Mouse (Mus musculus): ENCODE measurements around the gene Rgs17. TPM values are rescaled to one million over a fixed set of nuclear protein-coding genes. Genes with fewer than 3 reads are reported as not detected.
"Not testable (repeated sequence)": the region's sequence is repeated elsewhere in the genome, so short reads cannot be mapped to it uniquely, and the experiment has no call there.

Gene Rgs17
- 0.92 and 1.0 TPM in 2 replicates for polyA plus RNA-seq (2014; fragmentation: Nextera tagmentation; extraction: Ambion mirVana)

DNA sequence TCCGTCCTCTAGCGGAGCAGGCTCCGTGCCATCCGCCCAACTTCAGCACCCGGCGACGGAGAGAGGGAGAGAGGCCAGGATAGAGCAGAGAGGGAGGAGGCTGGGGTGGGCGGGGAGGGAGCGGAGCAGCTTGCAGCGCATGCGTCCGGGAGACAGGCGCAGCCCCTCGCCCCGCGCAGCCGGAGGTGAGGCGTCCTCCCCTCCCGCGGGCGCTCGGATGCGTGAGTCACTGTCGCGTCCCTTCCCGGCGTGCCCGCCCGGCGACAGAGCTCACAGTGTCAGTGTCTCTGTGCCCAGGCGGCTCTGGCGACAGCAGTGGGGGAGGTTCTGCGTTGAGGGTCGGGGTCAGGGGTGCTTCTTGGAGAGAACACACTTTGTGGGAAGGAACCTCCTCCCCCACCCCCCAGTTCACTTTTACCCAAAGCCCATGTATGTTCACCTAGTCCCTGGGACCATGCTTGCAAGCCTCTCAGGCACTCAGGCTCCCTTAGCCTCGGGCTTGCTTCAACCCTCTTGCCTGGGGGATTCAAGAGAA lies at the start of gene Rgs17:
Gene Rgs17, minus strand, starts transcription at position 107 of the 535 bp plus-strand sequence.
- ATAC-seq (ENCODE audit: insufficient number of reproducible peaks, insufficient read depth, low FRiP score, low read depth), result peak; percentile 64; the same call in 1 of the 2 replicates
- under 1% methylated on average over 32 of the region's 35 CpGs for WGBS
- peaks cover 0 to 4% of the 10 kb centered on the region in 2 experiments; a peak in 1 of 4 replicates for H3K4me1 ChIP-seq (ENCODE audit: control insufficient read depth in 2 of 2, insufficient read depth in 2 of 2, low read length in 2 of 2)
- H3K27me3 ChIP-seq (ENCODE audit: control insufficient read depth, insufficient read depth, low read length), result peaks cover 18% of the 10 kb centered on the region
- H3K36me3 ChIP-seq (ENCODE audit: control insufficient read depth, insufficient read depth, low read length), result no peaks in the 10 kb centered on the region
- no peaks in the 10 kb centered on the region for H3K9me3 ChIP-seq (ENCODE audit: control insufficient read depth, low read length)
- peak within 1 kb of the TSS; percentile 52 to 64 for H3K4me3 ChIP-seq (ENCODE audit: control insufficient read depth in 1 of 2, insufficient read depth in 1 of 2, low read depth in 1 of 2, low read length in 2 of 2)
- peak within 1 kb of the TSS; percentile 54 for H3K9ac ChIP-seq (ENCODE audit: low read length)
- H3K27ac ChIP-seq (replicated peaks in 1 of 2; ENCODE audit: control insufficient read depth in 1 of 2, insufficient read depth in 1 of 2, low read depth in 2 of 2, low read length in 2 of 2), result no peak within 1 kb of the TSS
- peak within 1 kb of the TSS; percentile 100 for H3K4me2 ChIP-seq (ENCODE audit: low read length)

DNA sequence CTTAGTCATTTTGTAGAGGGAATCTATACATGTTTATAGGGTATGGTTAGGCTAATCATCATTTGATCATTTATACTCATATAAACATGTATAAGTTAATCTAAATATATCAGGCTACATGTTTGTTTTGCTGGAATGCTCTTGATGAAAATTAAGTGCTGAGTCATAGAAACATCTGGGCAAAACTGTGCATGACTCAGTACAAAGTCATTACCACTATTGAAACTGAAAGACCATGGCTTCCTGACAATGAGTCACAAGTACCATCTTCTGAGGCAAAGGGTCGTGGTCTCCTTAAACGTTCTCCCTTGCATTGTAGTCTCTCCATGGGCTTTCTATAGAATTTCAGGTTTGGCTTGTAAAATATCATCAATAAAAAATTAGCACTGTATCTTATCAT lies 45.5 kb upstream of the Rgs17 start:
- no peak overlapping the region for H3K4me2 ChIP-seq (ENCODE audit: low read length)
- no peak for ATAC-seq (ENCODE audit: insufficient number of reproducible peaks, insufficient read depth, low FRiP score, low read depth)
- no peaks in the 10 kb centered on the region for H3K9me3 ChIP-seq (ENCODE audit: control insufficient read depth, low read length)
- no peaks in the 10 kb centered on the region for H3K36me3 ChIP-seq (ENCODE audit: control insufficient read depth, insufficient read depth, low read length)
- no peak overlapping the region for H3K27ac ChIP-seq (replicated peaks in 1 of 2; ENCODE audit: control insufficient read depth in 1 of 2, insufficient read depth in 1 of 2, low read depth in 2 of 2, low read length in 2 of 2)
- no peaks in the 10 kb centered on the region for H3K27me3 ChIP-seq (ENCODE audit: control insufficient read depth, insufficient read depth, low read length)
- no peak overlapping the region for H3K4me3 ChIP-seq (ENCODE audit: control insufficient read depth in 1 of 2, insufficient read depth in 1 of 2, low read depth in 1 of 2, low read length in 2 of 2)
- no peak overlapping the region for H3K9ac ChIP-seq (ENCODE audit: low read length)
- no peaks in the 10 kb centered on the region for H3K4me1 ChIP-seq (ENCODE audit: control insufficient read depth in 2 of 2, insufficient read depth in 2 of 2, low read length in 2 of 2)
- 64% methylated on average over 2 of the region's 2 CpGs for WGBS

GRCm38 (mm10) chr10:5953787-5954186 lies 31.6 kb upstream of the Rgs17 start:
- H3K27me3 ChIP-seq (ENCODE audit: control insufficient read depth, insufficient read depth, low read length); H3K4me3 ChIP-seq (ENCODE audit: control insufficient read depth in 1 of 2, insufficient read depth in 1 of 2, low read depth in 1 of 2, low read length in 2 of 2); H3K9ac ChIP-seq (ENCODE audit: low read length); H3K27ac ChIP-seq (replicated peaks in 1 of 2; ENCODE audit: control insufficient read depth in 1 of 2, insufficient read depth in 1 of 2, low read depth in 2 of 2, low read length in 2 of 2); H3K4me2 ChIP-seq (ENCODE audit: low read length); H3K9me3 ChIP-seq (ENCODE audit: control insufficient read depth, low read length); H3K4me1 ChIP-seq (ENCODE audit: control insufficient read depth in 2 of 2, insufficient read depth in 2 of 2, low read length in 2 of 2); ATAC-seq (ENCODE audit: insufficient number of reproducible peaks, insufficient read depth, low FRiP score, low read depth); H3K36me3 ChIP-seq (ENCODE audit: control insufficient read depth, insufficient read depth, low read length): not testable (repeated sequence)

DNA sequence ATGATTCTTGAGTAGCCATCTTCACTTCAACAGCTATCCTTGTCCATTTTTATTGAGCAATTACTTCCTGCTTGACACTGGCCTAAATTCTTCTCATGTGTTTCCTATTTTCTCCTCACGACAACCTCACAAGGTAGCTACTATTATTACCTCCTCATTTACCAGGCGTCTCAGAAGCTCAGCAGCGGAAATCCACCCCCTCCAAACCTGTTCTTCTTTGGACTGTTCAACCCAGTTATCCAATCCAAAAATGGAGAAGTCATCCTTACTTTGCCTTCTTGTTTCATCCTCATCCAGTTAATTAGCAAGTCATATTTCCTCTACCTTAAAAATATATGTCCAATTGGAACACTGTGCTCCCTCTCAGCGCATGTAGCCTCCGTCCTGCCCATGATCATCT lies 2.1 kb upstream of the Rgs17 start:
- Histone ChIP-seq H3K4me3 (ENCODE audit: control insufficient read depth in 1 of 2, insufficient read depth in 1 of 2, low read depth in 1 of 2, low read length in 2 of 2) (no peak overlapping the region), H3K36me3 (ENCODE audit: control insufficient read depth, insufficient read depth, low read length) (no peaks in the 10 kb centered on the region), H3K9me3 (ENCODE audit: control insufficient read depth, low read length) (no peaks in the 10 kb centered on the region), H3K27me3 (ENCODE audit: control insufficient read depth, insufficient read depth, low read length) (peaks cover 18% of the 10 kb centered on the region), H3K9ac (ENCODE audit: low read length) (no peak overlapping the region), H3K27ac (replicated peaks in 1 of 2; ENCODE audit: control insufficient read depth in 1 of 2, insufficient read depth in 1 of 2, low read depth in 2 of 2, low read length in 2 of 2) (no peak overlapping the region), H3K4me2 (ENCODE audit: low read length) (no peak overlapping the region), H3K4me1 (ENCODE audit: control insufficient read depth in 2 of 2, insufficient read depth in 2 of 2, low read length in 2 of 2) (peaks cover 0 to 4% of the 10 kb centered on the region in 2 experiments; a peak in 1 of 4 replicates)
- no peak for ATAC-seq (ENCODE audit: insufficient number of reproducible peaks, insufficient read depth, low FRiP score, low read depth)
- 85% methylated on average over 5 of the region's 5 CpGs for WGBS

DNA sequence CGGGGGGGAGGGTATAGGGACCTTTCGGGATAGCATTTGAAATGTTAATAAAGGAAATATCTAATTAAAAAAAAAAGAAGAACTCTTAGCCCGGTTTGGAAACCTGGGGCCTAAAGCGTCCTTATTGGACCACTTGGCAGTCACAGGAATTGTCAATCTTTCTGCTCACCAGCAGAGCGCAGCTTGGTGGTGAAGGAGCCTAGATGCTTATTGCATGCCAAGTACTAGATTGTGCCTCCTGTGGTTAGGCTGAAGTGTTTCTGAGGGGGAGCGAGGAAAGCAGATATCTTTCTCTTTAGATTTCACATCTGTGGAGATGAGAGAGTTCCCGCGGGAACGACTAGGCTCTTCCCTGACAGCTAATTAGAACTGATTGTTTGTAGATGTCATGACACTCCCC lies 896 bp upstream of the Rgs17 start:
- no peaks in the 10 kb centered on the region for H3K36me3 ChIP-seq (ENCODE audit: control insufficient read depth, insufficient read depth, low read length)
- H3K9ac ChIP-seq (ENCODE audit: low read length), result no peak overlapping the region
- H3K4me3 ChIP-seq (ENCODE audit: control insufficient read depth in 1 of 2, insufficient read depth in 1 of 2, low read depth in 1 of 2, low read length in 2 of 2), result no peak overlapping the region
- H3K27ac ChIP-seq (replicated peaks in 1 of 2; ENCODE audit: control insufficient read depth in 1 of 2, insufficient read depth in 1 of 2, low read depth in 2 of 2, low read length in 2 of 2), result no peak overlapping the region
- no peak overlapping the region for H3K4me2 ChIP-seq (ENCODE audit: low read length)
- 17% methylated on average over 9 of the region's 9 CpGs for WGBS
- H3K9me3 ChIP-seq (ENCODE audit: control insufficient read depth, low read length), result no peaks in the 10 kb centered on the region
- ATAC-seq (ENCODE audit: insufficient number of reproducible peaks, insufficient read depth, low FRiP score, low read depth), result no peak
- peaks cover 18% of the 10 kb centered on the region for H3K27me3 ChIP-seq (ENCODE audit: control insufficient read depth, insufficient read depth, low read length)
- H3K4me1 ChIP-seq (ENCODE audit: control insufficient read depth in 2 of 2, insufficient read depth in 2 of 2, low read length in 2 of 2), result peaks cover 0 to 4% of the 10 kb centered on the region in 2 experiments; a peak in 1 of 4 replicates

DNA sequence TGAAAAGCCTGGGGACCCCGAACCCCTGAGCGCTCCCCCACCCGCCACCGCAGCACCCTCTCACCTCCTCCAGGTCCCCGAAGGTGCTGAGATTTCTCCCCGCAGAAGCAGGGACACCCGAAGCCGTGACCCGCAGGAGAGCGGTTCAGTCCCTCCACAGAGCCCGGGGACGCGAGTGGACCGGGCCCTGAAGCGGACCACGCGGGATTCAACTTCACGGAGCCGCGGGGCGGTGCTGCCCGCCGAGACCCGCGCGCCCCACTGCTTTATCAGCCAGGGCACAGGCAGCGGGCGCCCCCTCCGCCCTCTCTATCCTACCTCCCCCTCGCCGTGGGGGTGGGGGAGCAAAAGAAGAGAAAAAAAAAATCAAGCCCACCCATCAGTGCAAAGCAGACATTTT lies 429 bp downstream of the Rgs17 start:
- peak overlapping the region; percentile 54 for H3K9ac ChIP-seq (ENCODE audit: low read length)
- ATAC-seq (ENCODE audit: insufficient number of reproducible peaks, insufficient read depth, low FRiP score, low read depth), result no peak
- H3K4me3 ChIP-seq (ENCODE audit: control insufficient read depth in 1 of 2, insufficient read depth in 1 of 2, low read depth in 1 of 2, low read length in 2 of 2), result peak overlapping the region; percentile 52 to 64
- H3K4me2 ChIP-seq (ENCODE audit: low read length), result peak overlapping the region; percentile 100
- peaks cover 18% of the 10 kb centered on the region for H3K27me3 ChIP-seq (ENCODE audit: control insufficient read depth, insufficient read depth, low read length)
- under 1% methylated on average over 31 of the region's 31 CpGs for WGBS
- H3K27ac ChIP-seq (replicated peaks in 1 of 2; ENCODE audit: control insufficient read depth in 1 of 2, insufficient read depth in 1 of 2, low read depth in 2 of 2, low read length in 2 of 2), result no peak overlapping the region
- peaks cover 0 to 4% of the 10 kb centered on the region in 2 experiments; a peak in 1 of 4 replicates for H3K4me1 ChIP-seq (ENCODE audit: control insufficient read depth in 2 of 2, insufficient read depth in 2 of 2, low read length in 2 of 2)
- H3K36me3 ChIP-seq (ENCODE audit: control insufficient read depth, insufficient read depth, low read length), result no peaks in the 10 kb centered on the region
- no peaks in the 10 kb centered on the region for H3K9me3 ChIP-seq (ENCODE audit: control insufficient read depth, low read length)

DNA sequence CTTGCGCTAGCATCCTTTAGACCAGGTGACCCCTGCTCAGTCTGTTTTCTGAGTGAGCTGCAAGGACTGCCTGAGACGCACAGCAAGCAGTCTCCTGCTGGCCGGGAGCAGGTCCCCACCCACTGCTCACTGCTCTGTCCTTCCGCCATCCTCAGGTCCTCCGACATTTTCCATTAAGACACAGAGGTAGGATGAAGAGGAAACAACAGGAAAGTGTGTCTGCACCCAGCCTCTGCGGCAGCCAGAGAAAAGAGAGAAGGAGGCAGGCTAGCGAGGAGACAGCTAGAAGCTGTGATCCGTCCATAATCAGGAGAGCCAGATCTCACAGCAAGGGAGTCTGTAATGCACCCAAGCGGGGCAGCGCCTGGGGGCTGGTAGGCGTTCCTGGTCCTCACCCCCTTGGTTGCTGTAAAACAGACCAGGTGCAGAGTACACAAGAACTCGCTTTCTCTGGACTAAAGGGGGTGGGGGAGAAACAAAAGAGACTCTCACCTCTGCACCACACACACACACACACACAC lies 1.1 kb downstream of the Rgs17 start:
- under 1% methylated on average over 12 of the region's 12 CpGs for WGBS
- Histone ChIP-seq H3K4me2 (ENCODE audit: low read length) (peak overlapping the region; percentile 100), H3K27me3 (ENCODE audit: control insufficient read depth, insufficient read depth, low read length) (peaks cover 18% of the 10 kb centered on the region), H3K4me1 (ENCODE audit: control insufficient read depth in 2 of 2, insufficient read depth in 2 of 2, low read length in 2 of 2) (peaks cover 0 to 4% of the 10 kb centered on the region in 2 experiments; a peak in 1 of 4 replicates), H3K36me3 (ENCODE audit: control insufficient read depth, insufficient read depth, low read length) (no peaks in the 10 kb centered on the region), H3K4me3 (ENCODE audit: control insufficient read depth in 1 of 2, insufficient read depth in 1 of 2, low read depth in 1 of 2, low read length in 2 of 2) (peak overlapping the region; percentile 52 to 64), H3K9ac (ENCODE audit: low read length) (no peak overlapping the region; the same call in 1 of the 2 replicates), H3K9me3 (ENCODE audit: control insufficient read depth, low read length) (no peaks in the 10 kb centered on the region), H3K27ac (replicated peaks in 1 of 2; ENCODE audit: control insufficient read depth in 1 of 2, insufficient read depth in 1 of 2, low read depth in 2 of 2, low read length in 2 of 2) (no peak overlapping the region)
- ATAC-seq (ENCODE audit: insufficient number of reproducible peaks, insufficient read depth, low FRiP score, low read depth), result no peak

- Histone ChIP-seq H3K4me3 (ENCODE audit: control insufficient read depth in 1 of 2, insufficient read depth in 1 of 2, low read depth in 1 of 2, low read length in 2 of 2) (no peak overlapping the region), H3K9ac (ENCODE audit: low read length) (no peak overlapping the region), H3K27ac (replicated peaks in 1 of 2; ENCODE audit: control insufficient read depth in 1 of 2, insufficient read depth in 1 of 2, low read depth in 2 of 2, low read length in 2 of 2) (no peak overlapping the region), H3K9me3 (ENCODE audit: control insufficient read depth, low read length) (no peaks in the 10 kb centered on the region), H3K36me3 (ENCODE audit: control insufficient read depth, insufficient read depth, low read length) (no peaks in the 10 kb centered on the region), H3K4me2 (ENCODE audit: low read length) (no peak overlapping the region), H3K4me1 (ENCODE audit: control insufficient read depth in 2 of 2, insufficient read depth in 2 of 2, low read length in 2 of 2) (0 out of 4 replicates have a peak, but pooled peaks cover 0 to 2% of the 10 kb centered on the region in 2 experiments), H3K27me3 (ENCODE audit: control insufficient read depth, insufficient read depth, low read length) (no peaks in the 10 kb centered on the region)
- no peak for ATAC-seq (ENCODE audit: insufficient number of reproducible peaks, insufficient read depth, low FRiP score, low read depth)
- WGBS, result 82% methylated on average over 2 of the region's 2 CpGs
Measured at GRCm38 (mm10) chr10:5904399-5904798, 17.8 kb downstream of the Rgs17 start.

Data from heart, embryonic 14.5 days (tissue).